Mouse (Mus musculus): ENCODE measurements around the gene Cacng6. TPM values are rescaled to one million over a fixed set of nuclear protein-coding genes. Genes with fewer than 3 reads are reported as not detected.

Cacng6 gene
- polyA plus RNA-seq (2015; fragmentation: Nextera tagmentation; extraction: Ambion mirVana), result 0.62 TPM in 1 of 2 replicates, not detected in the other

DNA sequence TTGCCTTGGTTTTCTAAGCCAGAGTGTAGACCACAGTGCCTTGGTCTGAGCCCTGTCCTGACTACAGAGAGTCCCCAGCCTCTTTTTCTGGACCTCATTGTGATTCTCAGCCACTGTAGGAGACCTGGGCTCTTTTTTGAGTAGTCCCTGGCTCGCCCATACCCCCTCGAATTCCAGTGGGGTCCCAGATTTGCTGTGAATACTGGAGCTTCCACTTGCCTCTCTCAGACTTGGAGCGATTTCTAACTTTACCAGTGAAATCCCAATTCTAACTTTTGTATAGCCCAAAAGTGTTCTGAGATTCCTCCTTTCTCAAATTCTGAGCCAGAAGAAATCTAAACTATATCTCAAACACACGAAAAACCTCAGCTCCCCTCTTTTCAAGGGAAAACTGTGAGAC, at the start of gene Cacng6:
Gene Cacng6 (plus strand): TSS at position 301 of the 400 bp plus-strand sequence.
- Histone ChIP-seq H3K27me3 (replicated peaks; ENCODE audit: control insufficient read depth, insufficient read depth, low read length) (peaks cover 26% of the 10 kb centered on the region), H3K4me1 (ENCODE audit: control insufficient read depth, insufficient read depth, low read depth, low read length) (peaks cover 5% of the 10 kb centered on the region; the same call in 1 of the 2 replicates), H3K36me3 (ENCODE audit: control insufficient read depth, insufficient read depth, low read length) (no peaks in the 10 kb centered on the region), H3K9me3 (ENCODE audit: control insufficient read depth, low read length) (no peaks in the 10 kb centered on the region), H3K9ac (ENCODE audit: low read depth, low read length) (peak within 1 kb of the TSS; percentile 46), H3K4me2 (ENCODE audit: low read length) (peak within 1 kb of the TSS; percentile 59), H3K27ac (ENCODE audit: low read depth, low read length) (no peak within 1 kb of the TSS), H3K4me3 (ENCODE audit: low read length) (peak within 1 kb of the TSS; percentile 28)
- ATAC-seq, result no peak; the same call in 1 of the 2 replicates
- WGBS, result 42% methylated on average over 4 of the region's 4 CpGs

DNA sequence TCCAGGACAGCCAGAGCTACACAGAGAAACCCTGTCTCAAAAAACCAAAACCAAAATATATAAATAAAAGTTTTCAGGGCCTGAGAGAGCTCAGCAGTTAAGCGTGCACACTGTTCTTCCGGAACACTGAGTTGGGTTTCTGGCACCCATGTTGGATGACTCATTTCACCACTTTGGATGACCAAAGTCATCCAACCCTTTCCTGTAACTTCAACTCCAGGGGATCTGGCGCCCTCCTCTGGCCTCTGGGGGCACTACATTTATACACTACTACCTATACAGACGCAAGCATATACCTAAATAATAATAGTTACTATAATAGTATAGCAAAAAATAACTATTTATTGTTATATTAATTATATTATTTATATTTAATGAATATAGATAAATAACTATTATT, 47.2 kb upstream of the Cacng6 start:
- WGBS, result 53% methylated on average over 4 of the region's 4 CpGs
- H3K36me3 ChIP-seq (ENCODE audit: control insufficient read depth, insufficient read depth, low read length), result no peaks in the 10 kb centered on the region
- no peak for ATAC-seq
- no peaks in the 10 kb centered on the region for H3K27me3 ChIP-seq (replicated peaks; ENCODE audit: control insufficient read depth, insufficient read depth, low read length)
- no peaks in the 10 kb centered on the region for H3K4me1 ChIP-seq (ENCODE audit: control insufficient read depth, insufficient read depth, low read depth, low read length)
- no peak overlapping the region for H3K9ac ChIP-seq (ENCODE audit: low read depth, low read length)
- H3K27ac ChIP-seq (ENCODE audit: low read depth, low read length), result no peak overlapping the region
- H3K9me3 ChIP-seq (ENCODE audit: control insufficient read depth, low read length), result no peaks in the 10 kb centered on the region
- H3K4me3 ChIP-seq (ENCODE audit: low read length), result no peak overlapping the region
- no peak overlapping the region for H3K4me2 ChIP-seq (ENCODE audit: low read length)

DNA sequence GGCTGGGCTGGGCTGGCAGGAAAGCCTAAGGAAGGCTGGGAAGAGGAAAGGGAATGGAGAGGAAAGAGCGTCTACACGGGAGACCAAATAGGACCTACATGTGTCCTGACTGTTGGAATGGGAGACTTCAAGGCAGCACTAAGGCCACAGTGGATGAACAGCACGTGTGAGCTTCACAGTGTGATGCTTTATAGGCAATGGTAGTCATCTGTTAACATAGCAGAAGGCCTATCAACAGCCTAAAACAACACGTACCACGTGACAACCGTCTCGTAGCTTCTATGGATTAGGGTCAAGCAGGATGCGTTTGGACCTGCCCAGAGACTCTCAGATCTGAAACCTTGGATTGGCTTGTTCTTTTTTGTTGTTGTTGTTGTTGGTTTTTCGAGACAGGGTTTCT, 41.9 kb upstream of the Cacng6 start:
- no peaks in the 10 kb centered on the region for H3K4me1 ChIP-seq (ENCODE audit: control insufficient read depth, insufficient read depth, low read depth, low read length)
- no peak overlapping the region for H3K4me3 ChIP-seq (ENCODE audit: low read length)
- no peak for ATAC-seq
- no peaks in the 10 kb centered on the region for H3K27me3 ChIP-seq (replicated peaks; ENCODE audit: control insufficient read depth, insufficient read depth, low read length)
- no peaks in the 10 kb centered on the region for H3K36me3 ChIP-seq (ENCODE audit: control insufficient read depth, insufficient read depth, low read length)
- no peaks in the 10 kb centered on the region for H3K9me3 ChIP-seq (ENCODE audit: control insufficient read depth, low read length)
- H3K27ac ChIP-seq (ENCODE audit: low read depth, low read length), result no peak overlapping the region
- H3K9ac ChIP-seq (ENCODE audit: low read depth, low read length), result no peak overlapping the region
- WGBS, result 88% methylated on average over 9 of the region's 9 CpGs
- no peak overlapping the region for H3K4me2 ChIP-seq (ENCODE audit: low read length)

DNA sequence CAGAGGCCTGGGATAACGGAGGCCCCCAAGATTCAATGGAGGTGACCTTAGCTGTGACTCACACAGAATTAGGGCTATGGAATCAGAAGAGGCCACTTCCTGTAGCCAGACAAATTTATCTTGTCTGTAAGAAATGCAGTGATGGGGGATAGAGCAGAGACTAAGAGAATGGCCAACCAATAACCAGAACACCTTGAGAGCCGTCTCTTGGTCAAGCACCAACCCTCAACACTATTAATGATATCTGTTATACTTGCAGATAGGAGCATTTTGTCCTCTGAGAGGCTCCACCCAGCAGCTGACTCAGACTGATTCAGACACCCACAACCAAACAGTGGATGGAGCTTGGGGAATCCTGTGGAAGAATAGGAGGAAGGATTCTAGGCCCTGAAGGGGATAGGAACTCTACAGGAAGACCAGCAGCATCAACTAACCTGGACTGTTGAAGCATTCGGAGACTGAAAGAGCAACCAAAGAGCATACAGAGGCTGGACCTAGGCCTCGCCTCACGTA, 39.1 kb upstream of the Cacng6 start:
- H3K27ac ChIP-seq (ENCODE audit: low read depth, low read length), result no peak overlapping the region
- no peak overlapping the region for H3K4me2 ChIP-seq (ENCODE audit: low read length)
- H3K4me3 ChIP-seq (ENCODE audit: low read length), result no peak overlapping the region
- H3K36me3 ChIP-seq (ENCODE audit: control insufficient read depth, insufficient read depth, low read length), result no peaks in the 10 kb centered on the region
- no peak overlapping the region for H3K9ac ChIP-seq (ENCODE audit: low read depth, low read length)
- ATAC-seq, result no peak
- peaks cover 8% of the 10 kb centered on the region for H3K4me1 ChIP-seq (ENCODE audit: control insufficient read depth, insufficient read depth, low read depth, low read length)
- WGBS, result 93% methylated on average over 5 of the region's 5 CpGs
- H3K9me3 ChIP-seq (ENCODE audit: control insufficient read depth, low read length), result no peaks in the 10 kb centered on the region
- H3K27me3 ChIP-seq (replicated peaks; ENCODE audit: control insufficient read depth, insufficient read depth, low read length), result no peaks in the 10 kb centered on the region

DNA sequence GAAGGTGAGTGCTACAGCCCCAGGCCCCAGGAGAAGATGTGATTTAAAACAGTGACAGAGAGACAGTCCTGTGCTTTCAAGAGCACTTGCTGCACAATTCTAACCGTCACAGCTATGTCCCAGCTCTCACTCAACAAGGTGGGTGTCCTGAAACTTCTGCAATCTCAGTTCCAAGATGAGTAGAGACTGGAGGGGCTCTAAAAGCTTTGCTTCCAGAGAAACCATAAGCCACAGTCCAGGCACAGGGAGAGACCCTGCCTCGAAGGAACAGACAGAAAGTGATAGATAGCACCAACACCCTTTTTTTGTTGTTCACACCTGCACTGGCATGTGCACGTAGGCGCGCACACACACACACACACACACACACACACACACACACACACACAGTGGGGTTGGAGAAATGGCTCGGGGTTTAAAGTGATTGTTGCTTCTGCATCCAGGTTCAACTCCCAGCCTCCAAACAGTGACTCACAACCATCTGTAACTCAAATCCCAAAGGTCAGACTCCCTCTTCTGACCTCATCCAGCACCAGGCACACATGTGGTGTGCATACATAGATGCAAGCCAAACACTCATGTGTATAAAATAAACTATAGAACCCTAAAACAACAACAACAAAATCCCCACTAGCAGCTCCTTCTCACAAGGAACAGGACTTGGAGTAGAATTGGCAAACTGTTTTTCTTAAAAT, 37.8 kb upstream of the Cacng6 start:
- Histone ChIP-seq H3K27me3 (replicated peaks; ENCODE audit: control insufficient read depth, insufficient read depth, low read length) (no peaks in the 10 kb centered on the region), H3K4me3 (ENCODE audit: low read length) (no peak overlapping the region), H3K9ac (ENCODE audit: low read depth, low read length) (no peak overlapping the region), H3K4me2 (ENCODE audit: low read length) (no peak overlapping the region), H3K36me3 (ENCODE audit: control insufficient read depth, insufficient read depth, low read length) (no peaks in the 10 kb centered on the region), H3K4me1 (ENCODE audit: control insufficient read depth, insufficient read depth, low read depth, low read length) (peaks cover 8% of the 10 kb centered on the region), H3K9me3 (ENCODE audit: control insufficient read depth, low read length) (no peaks in the 10 kb centered on the region), H3K27ac (ENCODE audit: low read depth, low read length) (no peak overlapping the region)
- ATAC-seq, result no peak
- 81% methylated on average over 6 of the region's 6 CpGs for WGBS

DNA sequence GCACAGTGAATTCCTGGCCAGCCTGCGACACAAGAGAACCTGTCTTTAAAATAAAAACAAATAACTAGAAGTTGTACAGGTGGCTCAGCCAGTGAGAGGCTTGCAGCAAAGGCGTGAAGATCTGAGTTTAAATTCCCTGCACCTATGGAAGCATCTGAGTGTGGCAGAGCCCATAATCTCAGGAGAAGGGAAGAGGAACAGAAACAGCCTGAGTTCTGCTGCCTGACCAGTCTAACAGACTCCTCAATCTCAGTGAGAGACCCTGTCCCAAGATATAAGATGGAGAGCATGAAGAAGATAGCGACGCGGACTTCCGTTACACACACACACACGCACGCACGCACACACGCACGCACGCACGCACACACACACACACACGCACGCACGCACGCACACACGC, 36.2 kb upstream of the Cacng6 start:
- Histone ChIP-seq H3K4me1 (ENCODE audit: control insufficient read depth, insufficient read depth, low read depth, low read length) (peaks cover 23% of the 10 kb centered on the region), H3K27me3 (replicated peaks; ENCODE audit: control insufficient read depth, insufficient read depth, low read length) (no peaks in the 10 kb centered on the region), H3K9me3 (ENCODE audit: control insufficient read depth, low read length) (no peaks in the 10 kb centered on the region), H3K4me3 (ENCODE audit: low read length) (no peak overlapping the region), H3K27ac (ENCODE audit: low read depth, low read length) (no peak overlapping the region), H3K4me2 (ENCODE audit: low read length) (peak overlapping the region; percentile 21; the same call in 1 of the 2 replicates), H3K36me3 (ENCODE audit: control insufficient read depth, insufficient read depth, low read length) (no peaks in the 10 kb centered on the region), H3K9ac (ENCODE audit: low read depth, low read length) (no peak overlapping the region)
- no peak for ATAC-seq
- 84% methylated on average over 18 of the region's 18 CpGs for WGBS

DNA sequence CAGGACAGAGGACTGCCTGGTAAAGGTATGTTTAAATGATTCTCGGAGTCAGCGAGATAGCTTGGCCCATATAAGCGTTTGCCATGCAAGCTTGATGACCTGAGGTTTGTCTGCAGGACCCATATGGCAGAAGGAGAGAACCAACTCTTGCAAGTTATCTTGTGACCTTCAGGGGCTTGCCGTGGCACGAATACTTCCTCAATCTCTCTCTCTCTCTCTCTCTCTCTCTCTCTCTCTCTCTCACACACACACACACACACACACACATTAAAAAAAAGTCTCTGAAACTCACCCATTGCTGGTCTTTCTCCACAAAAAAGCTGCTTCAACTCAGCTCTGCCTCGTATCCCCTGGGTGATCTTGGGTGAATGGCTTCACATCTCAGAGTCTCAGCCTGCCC, 35.1 kb upstream of the Cacng6 start:
- Histone ChIP-seq H3K27me3 (replicated peaks; ENCODE audit: control insufficient read depth, insufficient read depth, low read length) (no peaks in the 10 kb centered on the region), H3K4me1 (ENCODE audit: control insufficient read depth, insufficient read depth, low read depth, low read length) (peaks cover 27% of the 10 kb centered on the region), H3K36me3 (ENCODE audit: control insufficient read depth, insufficient read depth, low read length) (peaks cover under 1% of the 10 kb centered on the region; the same call in 1 of the 2 replicates), H3K27ac (ENCODE audit: low read depth, low read length) (no peak overlapping the region), H3K9ac (ENCODE audit: low read depth, low read length) (no peak overlapping the region), H3K9me3 (ENCODE audit: control insufficient read depth, low read length) (no peaks in the 10 kb centered on the region), H3K4me3 (ENCODE audit: low read length) (peak overlapping the region; percentile 61), H3K4me2 (ENCODE audit: low read length) (peak overlapping the region; percentile 87)
- no peak for ATAC-seq
- WGBS, result 65% methylated on average over 6 of the region's 6 CpGs

DNA sequence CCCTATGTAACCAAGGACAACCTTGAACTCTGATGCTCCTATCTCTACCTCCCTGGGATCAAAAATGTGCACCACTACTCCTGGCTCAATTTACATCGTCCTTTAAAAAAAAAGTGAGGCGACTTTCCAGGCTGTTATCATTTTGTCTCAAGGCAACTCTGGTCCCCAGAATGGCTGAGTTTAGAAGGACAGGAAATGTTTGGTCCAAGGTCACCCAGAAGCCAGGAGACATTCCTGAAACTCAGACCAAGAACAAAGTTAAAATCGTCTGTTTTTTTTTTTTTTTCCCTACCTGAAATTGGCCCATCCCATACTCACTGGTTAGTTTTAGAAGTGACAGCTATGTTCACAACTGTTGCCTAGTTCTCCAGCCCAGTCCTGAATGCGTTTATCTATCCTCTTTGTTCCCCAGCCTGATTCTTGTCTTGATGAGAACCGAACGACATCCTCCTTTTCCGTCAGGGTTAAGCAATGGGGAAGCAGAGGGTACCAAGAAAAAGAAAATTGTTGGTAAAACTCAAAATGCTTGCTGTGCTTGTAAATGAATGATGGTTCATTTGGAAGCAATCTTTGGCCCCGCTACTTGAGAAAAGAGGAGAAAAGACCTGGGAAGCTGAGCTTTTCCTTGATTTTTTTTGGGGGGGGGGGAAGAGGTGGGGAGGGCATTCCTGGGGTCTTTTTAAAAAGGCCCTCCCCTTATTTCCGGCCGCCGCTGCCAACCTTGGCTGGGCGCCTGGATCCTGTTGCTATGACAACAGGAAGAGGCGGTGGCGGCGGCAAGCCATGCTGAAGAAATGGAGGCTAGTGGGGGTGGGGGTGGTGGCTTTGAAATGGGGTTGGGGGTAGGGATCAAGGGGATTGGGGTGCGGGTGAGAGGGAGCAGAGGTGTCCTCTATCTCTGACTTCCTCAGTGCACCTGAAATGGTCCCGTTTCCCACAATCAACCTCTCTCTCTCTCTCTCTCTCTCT, 34.3 kb upstream of the Cacng6 start:
- WGBS, result 2% methylated on average over 16 of the region's 17 CpGs
- H3K4me2 ChIP-seq (ENCODE audit: low read length), result peak overlapping the region; percentile 87
- peaks cover 27% of the 10 kb centered on the region for H3K4me1 ChIP-seq (ENCODE audit: control insufficient read depth, insufficient read depth, low read depth, low read length)
- ATAC-seq, result peak; percentile 49; the same call in 1 of the 2 replicates
- H3K4me3 ChIP-seq (ENCODE audit: low read length), result peak overlapping the region; percentile 61
- peak overlapping the region; percentile 55; the same call in 1 of the 2 replicates for H3K27ac ChIP-seq (ENCODE audit: low read depth, low read length)
- no peaks in the 10 kb centered on the region for H3K27me3 ChIP-seq (replicated peaks; ENCODE audit: control insufficient read depth, insufficient read depth, low read length)
- peaks cover 8% of the 10 kb centered on the region for H3K36me3 ChIP-seq (ENCODE audit: control insufficient read depth, insufficient read depth, low read length)
- H3K9me3 ChIP-seq (ENCODE audit: control insufficient read depth, low read length), result no peaks in the 10 kb centered on the region
- H3K9ac ChIP-seq (ENCODE audit: low read depth, low read length), result peak overlapping the region; percentile 80

Measured in hindbrain, embryonic 16.5 days (tissue).